Mouse (Mus musculus) midbrain, embryonic 12.5 days (tissue): ENCODE results near the gene Frmd3. TPM values are rescaled to one million over a fixed set of nuclear protein-coding genes. Genes with fewer than 3 reads are reported as not detected.
A peak's percentile ranks its signal among the peaks of the same experiment; 100 is the strongest.
"Not testable (repeated sequence)": the region's sequence is repeated elsewhere in the genome, so short reads cannot be mapped to it uniquely, and the experiment has no call there.

Experiments
- ATAC-seq: fragments of 200-750 bp; cut with Nextera tagmentation; 2 replicates; pipeline ENCODE4 v1.8.0; 2017; ENCODE audit warnings: low read depth, moderate TSS enrichment, moderate library complexity; ENCODE audit not compliant: low FRiP score
- H3K27ac ChIP-seq: fragments of 300-500 bp; sonication (generic); replicated peaks from 2 replicates; pipeline ENCODE4 v1.5.1; 2016; ENCODE audit warnings: mild to moderate bottlenecking
- H3K27me3 ChIP-seq: fragments of 300-500 bp; sonication (generic); 2 replicates; pipeline ENCODE4 v1.6.1; 2016; ENCODE audit warnings: mild to moderate bottlenecking
- H3K36me3 ChIP-seq: fragments of 300-500 bp; sonication (generic); 2 replicates; pipeline ENCODE4 v1.6.1; 2016
- H3K4me1 ChIP-seq: fragments of 300-500 bp; sonication (generic); 2 replicates; pipeline ENCODE4 v1.6.1; 2016
- H3K4me2 ChIP-seq: fragments of 300-500 bp; sonication (generic); replicated peaks from 2 replicates; pipeline ENCODE4 v1.6.1; 2016; ENCODE audit warnings: mild to moderate bottlenecking, moderate library complexity
- H3K4me3 ChIP-seq: fragments of 300-500 bp; sonication (generic); 2 replicates; pipeline ENCODE4 v1.5.1; 2016; ENCODE audit warnings: mild to moderate bottlenecking
- H3K9ac ChIP-seq: fragments of 300-500 bp; sonication (generic); replicated peaks from 2 replicates; pipeline ENCODE4 v1.6.1; 2016; ENCODE audit warnings: mild to moderate bottlenecking, moderate library complexity
- H3K9me3 ChIP-seq: fragments of 300-500 bp; sonication (generic); 2 replicates; pipeline ENCODE4 v1.6.1; 2016; ENCODE audit warnings: mild to moderate bottlenecking
- WGBS: fragments of 180-500 bp; shearing (Covaris S2); methylation state at CpG from one replicate; pipeline ENCODE4 v1.1.7; 2016; 5-methylcytosine and 5-hydroxymethylcytosine counted together
- polyA plus RNA-seq: library from polyadenylated mRNA; unstranded; fragments of >200 nt; fragmentation: Nextera tagmentation; extraction: Ambion mirVana; gene quantifications from 2 replicates; pipeline ENCODE4 v1.2.1, GENCODE M21; 2016

Frmd3 gene
- polyA plus RNA-seq, 1 experiment from 2014 or later, result 7.4 TPM

DNA sequence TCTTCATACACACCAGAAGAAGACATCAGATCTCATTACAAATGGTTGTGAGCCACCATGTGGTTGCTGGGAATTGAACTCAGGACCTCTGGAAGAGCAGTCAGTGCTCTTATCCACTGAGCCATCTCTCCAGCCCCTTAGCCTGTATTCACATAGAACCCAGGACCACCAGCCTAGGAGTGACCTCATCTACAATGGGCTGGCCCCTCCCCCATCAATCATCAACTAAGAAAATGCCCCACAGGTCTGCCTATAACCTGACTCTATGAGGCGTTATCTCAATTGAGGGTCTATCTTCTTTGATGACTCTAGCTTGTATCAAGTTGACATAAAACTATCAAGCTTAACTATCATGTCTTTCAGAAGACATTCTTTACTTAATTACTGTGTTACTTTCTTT is 208.5 kb downstream of the Frmd3 start:
- not testable (repeated sequence) for H3K4me2 ChIP-seq

GRCm38 (mm10) chr4:74222360-74222759 is 209.1 kb downstream of the Frmd3 start:
- no peaks in the 10 kb centered on the region for H3K9me3 ChIP-seq
- no peak overlapping the region for H3K4me2 ChIP-seq
- no peak overlapping the region for H3K4me3 ChIP-seq
- H3K9ac ChIP-seq, result no peak overlapping the region
- no peak for ATAC-seq
- 39% methylated on average over 3 of the region's 3 CpGs for WGBS
- H3K27ac ChIP-seq, result no peak overlapping the region
- H3K4me1 ChIP-seq, result no peaks in the 10 kb centered on the region
- H3K27me3 ChIP-seq, result no peaks in the 10 kb centered on the region
- no peaks in the 10 kb centered on the region for H3K36me3 ChIP-seq

More for the DNA sequence above, 208.5 kb downstream of the Frmd3 start:
- H3K27ac ChIP-seq, H3K4me1 ChIP-seq, H3K27me3 ChIP-seq, H3K36me3 ChIP-seq, H3K9me3 ChIP-seq, H3K9ac ChIP-seq, H3K4me3 ChIP-seq: not testable (repeated sequence)
- WGBS, result 98% methylated on average over 1 of the region's 1 CpGs
- ATAC-seq, result peak; percentile 28; the same call in 1 of the 2 replicates

- Histone ChIP-seq H3K36me3 (no peaks in the 10 kb centered on the region), H3K4me1 (no peaks in the 10 kb centered on the region), H3K4me2 (no peak overlapping the region), H3K4me3 (no peak overlapping the region), H3K9me3 (no peaks in the 10 kb centered on the region), H3K27me3 (no peaks in the 10 kb centered on the region), H3K9ac (no peak overlapping the region), H3K27ac (no peak overlapping the region)
- WGBS, result 73% methylated on average over 2 of the region's 2 CpGs
- ATAC-seq, result no peak
Measured at GRCm38 (mm10) chr4:74224210-74224609, 211.0 kb downstream of the Frmd3 start.

GRCm38 (mm10) chr4:74230994-74231393 is 217.8 kb downstream of the Frmd3 start:
- 80% methylated on average over 4 of the region's 4 CpGs for WGBS
- no peak overlapping the region for H3K27ac ChIP-seq

GRCm38 (mm10) chr4:74231405-74231804 is 218.2 kb downstream of the Frmd3 start:
- Histone ChIP-seq H3K9ac (no peak overlapping the region), H3K9me3 (no peaks in the 10 kb centered on the region), H3K27me3 (no peaks in the 10 kb centered on the region), H3K4me3 (no peak overlapping the region), H3K27ac (no peak overlapping the region), H3K4me1 (no peaks in the 10 kb centered on the region), H3K4me2 (no peak overlapping the region), H3K36me3 (no peaks in the 10 kb centered on the region)
- ATAC-seq, result peak; percentile 61
- WGBS, result 72% methylated on average over 5 of the region's 5 CpGs

More at GRCm38 (mm10) chr4:74230994-74231393, 217.8 kb downstream of the Frmd3 start:
- ATAC-seq, result peak; percentile 32; the same call in 1 of the 2 replicates
- no peaks in the 10 kb centered on the region for H3K9me3 ChIP-seq
- H3K4me3 ChIP-seq, result no peak overlapping the region
- H3K4me1 ChIP-seq, result no peaks in the 10 kb centered on the region
- H3K27me3 ChIP-seq, result no peaks in the 10 kb centered on the region
- H3K4me2 ChIP-seq, result no peak overlapping the region
- no peaks in the 10 kb centered on the region for H3K36me3 ChIP-seq
- H3K9ac ChIP-seq, result no peak overlapping the region

- Histone ChIP-seq H3K36me3 (no peaks in the 10 kb centered on the region), H3K4me2 (no peak overlapping the region), H3K4me3 (no peak overlapping the region), H3K27ac (no peak overlapping the region), H3K27me3 (no peaks in the 10 kb centered on the region), H3K9ac (no peak overlapping the region), H3K9me3 (no peaks in the 10 kb centered on the region), H3K4me1 (no peaks in the 10 kb centered on the region)
- no peak for ATAC-seq
- WGBS, result 91% methylated on average over 3 of the region's 3 CpGs
Measured at GRCm38 (mm10) chr4:74233534-74233933, 220.3 kb downstream of the Frmd3 start.

- no peaks in the 10 kb centered on the region for H3K36me3 ChIP-seq
- H3K9me3 ChIP-seq, result no peaks in the 10 kb centered on the region
- WGBS, result 68% methylated on average over 1 of the region's 1 CpGs
- no peak within 1 kb of the TSS for H3K27ac ChIP-seq
- no peak within 1 kb of the TSS for H3K4me3 ChIP-seq
- no peaks in the 10 kb centered on the region for H3K4me1 ChIP-seq
- no peaks in the 10 kb centered on the region for H3K27me3 ChIP-seq
- ATAC-seq, result no peak
- no peak within 1 kb of the TSS for H3K4me2 ChIP-seq
- no peak within 1 kb of the TSS for H3K9ac ChIP-seq
Measured at GRCm38 (mm10) chr4:74242176-74242575, 228.9 kb downstream of the Frmd3 start, which contains the start of gene Kdm4c. Gene Kdm4c, plus strand, starts transcription at chr4:74242497.

Other genes with a start within 250 kb of the Frmd3 start
- 0.14 and 0.27 TPM in 2 replicates for gene Rasef, start 222.4 kb upstream of the Frmd3 start, polyA plus RNA-seq
- not detected in 2 replicates for gene Gm11758, start 137.2 kb upstream of the Frmd3 start, polyA plus RNA-seq
- gene Gm11757, start 122.3 kb upstream of the Frmd3 start, polyA plus RNA-seq, result not detected in 2 replicates
- not detected in 2 replicates for gene Gm13871, start 107.5 kb upstream of the Frmd3 start, polyA plus RNA-seq
- not detected in 2 replicates for gene Gm11756, start 92.7 kb upstream of the Frmd3 start, polyA plus RNA-seq
- gene 2310002L09Rik, start 62.6 kb upstream of the Frmd3 start, polyA plus RNA-seq, result 0.12 TPM in 1 of 2 replicates, not detected in the other
- gene Kdm4c, start 229.1 kb downstream of the Frmd3 start, polyA plus RNA-seq, result 13.4 and 16.2 TPM in 2 replicates